Mouse (Mus musculus): ENCODE measurements around the gene Ugt2b36.
"Not testable (repeated sequence)": the region's sequence is repeated elsewhere in the genome, so short reads cannot be mapped to it uniquely, and the experiment has no call there.

Gene Ugt2b36

GRCm38 (mm10) chr5:87092346-87093027 is at the start of gene Ugt2b36:
Gene Ugt2b36 (minus strand): TSS chr5:87092555.
- DNase-seq, result no peak

DNA sequence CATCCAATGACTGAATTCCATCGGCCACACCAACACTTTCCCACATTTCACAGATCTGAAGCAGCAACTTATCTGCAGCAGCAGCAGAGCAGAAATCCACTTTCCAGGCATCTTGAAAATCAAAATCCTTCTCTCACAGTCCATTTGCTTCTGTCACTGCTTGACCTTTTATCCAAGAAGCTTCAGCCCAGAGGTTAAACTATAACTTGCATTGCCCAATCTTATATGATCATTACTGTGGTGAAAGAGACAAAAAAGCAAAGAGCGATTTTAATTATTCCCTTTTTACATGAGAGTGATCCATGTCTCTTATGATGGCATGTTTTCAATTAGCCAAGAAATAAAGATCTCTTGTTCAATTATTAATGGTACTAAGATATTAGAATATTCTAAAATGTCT is 47.8 kb upstream of the Ugt2b36 start, which contains the start of gene Ugt2b5:
TSS of gene Ugt2b5 (minus strand) at position 123 of the 400 bp plus-strand sequence.
- DNase-seq, result not testable (repeated sequence)

GRCm38 (mm10) chr5:87103697-87104096 is 11.3 kb upstream of the Ugt2b36 start:
- DNase-seq, result not testable (repeated sequence)

GRCm38 (mm10) chr5:87091111-87091510 is 1.2 kb downstream of the Ugt2b36 start:
- DNase-seq, result no peak

DNA sequence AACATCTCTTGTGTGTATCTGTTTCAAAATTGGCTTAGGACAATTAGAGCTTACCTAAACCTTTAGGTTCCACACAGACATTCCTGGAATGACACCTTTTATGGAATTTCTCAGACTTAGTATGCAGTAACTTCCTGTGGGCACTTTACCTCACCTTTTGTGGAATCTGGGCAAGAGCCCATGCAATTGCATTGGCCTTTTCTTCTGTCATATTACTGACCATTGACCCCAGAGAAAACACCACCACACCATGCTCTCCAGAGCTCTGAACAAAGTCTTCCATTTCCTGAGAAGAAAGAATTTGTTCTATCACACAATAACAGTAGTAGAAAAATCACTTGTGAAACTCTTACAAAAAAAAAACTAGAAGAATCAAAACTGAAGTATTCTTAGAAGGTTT is 3.1 kb downstream of the Ugt2b36 start:
- no peak for DNase-seq

DNA sequence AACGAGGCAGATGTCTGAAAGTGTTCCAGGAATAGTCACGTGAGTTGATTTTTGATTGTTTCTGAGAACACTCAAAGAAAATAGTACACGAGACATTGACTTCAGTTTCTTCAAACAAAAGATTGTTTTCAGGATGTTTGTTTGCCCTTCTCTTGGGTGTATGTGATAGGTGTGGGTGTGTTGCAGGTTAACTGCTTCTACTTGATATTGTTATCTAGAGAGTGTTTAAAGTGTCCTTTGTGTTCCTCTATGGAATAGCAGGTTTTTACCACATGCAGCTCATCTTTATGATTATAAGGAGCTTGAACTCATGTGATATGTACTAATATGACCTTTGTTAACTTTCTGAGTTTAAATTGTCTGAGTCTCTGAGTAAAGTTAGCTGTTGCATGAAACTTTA is 6.1 kb downstream of the Ugt2b36 start:
- DNase-seq, result no peak

DNA sequence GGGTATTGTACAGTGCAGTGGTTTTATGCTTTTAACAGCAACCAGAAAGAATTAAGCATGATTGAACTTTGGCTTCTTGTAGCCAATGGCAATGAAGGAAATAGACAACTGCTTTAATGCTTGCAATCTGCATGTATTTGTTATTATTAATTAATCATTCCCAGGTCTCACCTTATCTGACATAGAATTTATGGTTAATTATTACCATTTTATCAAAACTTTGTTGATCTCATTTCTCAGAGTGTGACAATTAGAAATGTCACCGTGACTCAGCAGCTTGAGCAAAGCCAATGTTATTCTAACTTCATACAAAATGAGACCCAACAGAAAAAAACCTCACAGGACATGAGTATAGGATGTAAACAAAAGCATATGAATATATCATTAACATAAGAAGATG is 61.7 kb downstream of the Ugt2b36 start:
- no peak for DNase-seq

DNA sequence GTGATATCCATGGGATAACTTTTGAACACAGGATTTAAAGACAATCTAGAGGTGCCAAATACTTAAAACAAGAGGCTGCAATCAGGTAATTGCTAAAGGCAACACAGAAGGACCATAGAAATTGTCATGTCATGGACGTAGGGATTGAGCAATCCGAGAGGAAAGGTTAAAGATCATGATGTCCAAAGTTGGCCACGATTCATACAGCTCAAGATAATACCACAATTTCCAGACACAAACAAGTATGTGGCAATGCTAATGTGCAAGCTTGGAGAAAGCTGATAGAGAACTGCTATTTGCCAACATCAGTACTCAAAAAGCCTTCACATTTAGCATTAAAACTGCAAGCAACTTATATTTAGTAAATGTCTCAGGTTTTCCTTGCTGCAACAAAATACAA is 65.0 kb downstream of the Ugt2b36 start:
- no peak for DNase-seq

Measured in kidney, adult 8-10 months (tissue).